Mouse (Mus musculus) inflammation-experienced regulatory T-cells, adult 6 months (primary cell): ENCODE results near the gene Cd320. TPM values are rescaled to one million over a fixed set of nuclear protein-coding genes. Genes with fewer than 3 reads are reported as not detected.
"Not testable (repeated sequence)": the region's sequence is repeated elsewhere in the genome, so short reads cannot be mapped to it uniquely, and the experiment has no call there.

Experiments used
- ATAC-seq: one replicate; pipeline ENCODE4 v1.8.0; 2017
- polyA plus RNA-seq, 3 experiments: library from polyadenylated mRNA; unstranded; fragments of 100-300 nt; shearing (Covaris generic); gene quantifications; one replicate each; pipeline ENCODE4 v1.2.1; 2017

The Cd320 gene
- 10 to 100 TPM; 11.2 to 11.6 (median 11.2) TPM for polyA plus RNA-seq

DNA sequence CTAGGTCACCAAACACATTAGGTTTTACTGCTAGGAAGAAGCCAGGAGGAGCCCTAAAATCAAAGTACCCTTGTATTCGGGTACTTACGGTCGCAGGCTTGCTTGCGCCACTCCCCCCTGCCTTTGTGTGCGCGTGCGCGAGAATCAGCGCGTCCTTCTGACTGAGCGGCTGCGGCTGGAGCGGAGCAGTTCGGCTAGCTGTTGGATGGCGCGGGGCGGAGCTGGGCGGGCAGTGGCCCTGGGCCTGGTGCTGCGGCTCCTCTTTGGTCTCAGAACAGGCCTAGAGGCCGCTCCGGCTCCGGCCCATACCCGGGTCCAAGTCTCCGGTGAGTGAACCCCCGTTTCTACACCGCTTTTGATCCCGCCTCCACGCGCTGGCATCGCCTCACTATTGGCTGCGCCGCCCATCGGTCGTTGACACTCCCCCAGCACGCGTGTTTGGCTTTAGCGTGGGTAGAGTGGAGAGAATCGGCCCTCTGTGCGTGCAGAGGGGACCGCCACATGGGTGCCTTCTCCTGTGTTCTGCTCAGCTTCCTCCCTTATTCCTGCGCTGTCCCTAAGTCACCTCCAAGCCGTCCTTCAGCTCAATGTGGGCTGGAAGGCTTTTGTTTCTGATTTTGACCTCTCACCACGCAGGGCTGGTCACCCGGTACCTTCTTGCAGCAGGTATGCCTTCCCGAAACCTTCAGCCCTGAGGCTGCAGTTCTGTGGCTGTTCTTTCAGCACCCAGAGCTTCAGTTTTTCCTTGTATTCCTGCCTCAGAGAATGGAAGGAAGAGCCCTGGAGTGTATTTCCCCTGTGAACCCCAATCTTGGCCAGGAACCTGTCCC is at the start of gene Cd320:
Gene Cd320 (plus strand): TSS at position 126 of the 830 bp plus-strand sequence.
- peak; percentile 94 for ATAC-seq

DNA sequence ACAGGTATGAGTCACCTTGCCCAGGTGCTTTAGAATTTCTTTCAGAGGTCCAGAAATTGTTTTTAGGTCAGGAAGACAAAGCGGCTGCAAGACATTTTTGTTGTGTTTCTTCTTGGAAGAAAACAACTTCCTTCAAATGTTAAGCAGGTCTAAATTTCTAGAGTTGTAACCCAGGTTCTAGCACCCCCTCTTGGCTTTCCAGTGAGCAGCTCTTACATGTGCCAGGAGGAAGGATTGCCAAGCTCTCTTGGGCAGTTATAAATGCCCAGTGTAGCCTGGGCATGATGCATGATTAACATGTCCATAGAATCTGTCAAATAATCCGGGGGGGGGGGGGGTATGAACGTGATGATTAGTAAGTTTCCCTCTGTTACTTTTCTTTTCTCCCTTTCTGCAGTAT is 44.6 kb upstream of the Cd320 start:
- no peak for ATAC-seq

DNA sequence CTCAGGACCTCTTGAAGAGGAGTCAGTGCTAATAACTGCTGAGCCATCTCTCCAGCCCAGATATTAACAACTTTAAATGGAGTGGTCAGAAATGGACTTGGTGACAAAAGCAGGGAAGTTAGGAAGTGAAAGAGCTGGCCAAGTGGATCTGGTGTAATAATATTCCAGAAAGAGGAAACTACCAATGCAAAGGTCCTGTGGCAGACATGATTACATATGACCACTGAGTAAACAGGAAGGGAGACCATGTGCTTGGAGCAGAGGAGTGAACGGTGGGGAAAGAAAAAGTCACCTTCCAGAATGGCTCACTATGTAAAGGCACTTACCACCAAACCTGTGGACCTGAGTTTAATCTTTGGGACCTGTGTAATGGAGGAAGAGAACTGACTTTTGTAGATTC is 43.6 kb upstream of the Cd320 start:
- no peak for ATAC-seq

DNA sequence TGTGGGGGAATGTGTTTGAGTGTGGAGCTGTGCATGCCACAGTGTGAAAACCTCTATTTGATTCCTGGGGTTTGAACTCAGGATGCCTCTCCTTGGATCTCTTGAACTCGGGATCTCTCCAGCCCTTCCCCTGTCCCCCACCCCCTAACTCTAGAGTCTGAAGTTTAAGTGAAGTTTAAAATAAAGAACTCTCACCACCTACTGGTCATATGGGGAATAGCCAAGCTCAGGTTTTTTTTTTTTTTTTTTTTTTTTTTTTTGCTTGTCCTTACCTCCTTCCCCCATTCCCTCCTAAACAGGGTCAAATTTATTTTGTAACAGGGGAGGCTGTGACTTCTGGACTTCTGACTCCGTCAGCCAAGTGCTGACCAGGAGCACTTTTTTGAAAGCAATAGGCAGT is 40.7 kb upstream of the Cd320 start:
- ATAC-seq: no peak

DNA sequence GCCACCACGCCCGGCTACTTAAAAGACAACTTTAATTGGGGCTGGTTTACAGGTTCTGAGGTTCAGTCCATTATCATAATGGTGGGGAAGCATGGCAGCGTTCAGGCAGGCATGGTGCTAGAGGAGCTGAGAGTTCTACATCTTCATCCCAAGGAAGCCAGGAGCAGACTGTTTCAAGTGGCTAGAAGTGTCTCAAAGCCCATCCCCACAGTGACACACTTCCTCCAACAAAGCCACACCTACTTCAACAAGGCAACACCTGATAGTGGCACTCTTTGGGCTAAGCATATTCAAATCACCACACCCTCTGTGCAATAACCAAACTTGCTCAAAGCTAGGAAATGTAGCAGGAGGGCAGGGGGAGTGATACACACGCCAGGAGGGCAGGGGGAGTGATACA is 38.7 kb upstream of the Cd320 start:
- ATAC-seq: no peak

DNA sequence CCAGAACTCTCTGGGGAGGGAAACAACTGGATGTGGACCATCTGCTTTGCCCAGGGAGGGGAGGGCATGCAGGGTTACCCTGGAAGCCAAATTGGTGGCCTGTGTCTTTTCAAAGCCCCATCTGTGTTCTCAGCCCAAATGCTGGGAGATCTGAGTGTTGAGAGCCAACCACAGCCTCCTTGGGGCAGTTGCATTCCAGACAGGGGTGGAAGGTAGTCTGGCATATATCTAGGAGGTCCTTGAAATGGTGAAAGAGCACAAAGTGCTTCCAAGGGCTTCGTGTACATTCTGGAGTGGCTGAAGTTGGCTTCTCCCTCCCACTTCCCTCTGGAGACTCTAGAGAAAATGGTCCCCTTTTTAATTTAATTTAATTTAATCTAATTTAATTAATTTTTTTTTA is 38.1 kb upstream of the Cd320 start:
- ATAC-seq: no peak

DNA sequence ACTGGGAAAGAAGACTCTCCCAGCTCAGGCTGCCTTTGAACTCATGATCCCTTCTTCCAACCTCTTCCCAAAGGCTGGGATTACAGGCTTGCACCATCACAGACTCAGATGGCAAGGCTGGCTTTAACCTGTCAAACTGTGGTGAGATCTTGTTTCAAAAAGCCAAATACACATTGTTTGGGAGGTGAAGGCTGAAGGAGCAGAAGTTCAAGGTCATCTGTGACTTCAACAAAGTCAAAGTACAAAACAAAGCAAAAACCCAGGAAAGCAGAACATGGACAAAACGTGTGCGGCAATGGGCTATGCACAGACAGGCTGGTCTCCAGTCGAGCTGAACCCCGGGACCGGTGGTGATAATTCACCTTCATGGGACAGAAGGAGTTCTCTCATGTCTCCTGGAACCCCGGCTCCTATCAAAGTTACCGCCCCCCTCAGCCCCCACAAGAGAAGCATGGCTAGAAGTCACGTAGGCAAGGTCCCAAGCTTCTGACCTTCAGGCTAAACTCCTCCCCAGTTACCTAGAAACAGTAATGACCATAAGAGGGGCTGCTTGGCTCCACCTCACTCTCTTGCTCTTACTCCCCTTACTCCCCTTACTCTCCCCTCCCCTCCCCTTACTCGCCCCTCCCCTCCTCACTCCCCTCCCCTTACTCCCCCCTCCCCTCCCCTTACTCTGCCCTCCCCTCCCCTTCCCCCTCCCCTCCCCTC is 35.6 kb upstream of the Cd320 start:
- ATAC-seq: no peak

DNA sequence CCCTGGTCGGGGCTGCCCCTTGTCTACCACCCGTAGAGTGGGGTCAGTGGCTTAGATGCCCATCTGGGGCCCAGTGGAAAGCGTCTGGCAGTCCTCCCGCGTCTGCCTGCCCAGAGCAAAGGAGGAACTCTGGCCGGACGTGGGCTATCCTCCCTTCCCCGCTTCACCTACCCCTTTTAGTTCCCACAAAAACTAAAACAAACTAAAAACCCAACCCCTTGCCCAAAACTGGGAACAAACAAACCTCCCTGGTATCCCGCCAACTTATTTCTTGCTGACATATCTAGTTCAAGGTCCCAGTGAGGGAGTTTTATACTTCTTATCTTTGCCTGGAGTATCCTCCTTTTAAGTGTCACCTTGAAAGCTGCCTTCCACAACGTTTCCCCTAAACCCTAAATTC is 34.7 kb upstream of the Cd320 start:
- no peak for ATAC-seq

DNA sequence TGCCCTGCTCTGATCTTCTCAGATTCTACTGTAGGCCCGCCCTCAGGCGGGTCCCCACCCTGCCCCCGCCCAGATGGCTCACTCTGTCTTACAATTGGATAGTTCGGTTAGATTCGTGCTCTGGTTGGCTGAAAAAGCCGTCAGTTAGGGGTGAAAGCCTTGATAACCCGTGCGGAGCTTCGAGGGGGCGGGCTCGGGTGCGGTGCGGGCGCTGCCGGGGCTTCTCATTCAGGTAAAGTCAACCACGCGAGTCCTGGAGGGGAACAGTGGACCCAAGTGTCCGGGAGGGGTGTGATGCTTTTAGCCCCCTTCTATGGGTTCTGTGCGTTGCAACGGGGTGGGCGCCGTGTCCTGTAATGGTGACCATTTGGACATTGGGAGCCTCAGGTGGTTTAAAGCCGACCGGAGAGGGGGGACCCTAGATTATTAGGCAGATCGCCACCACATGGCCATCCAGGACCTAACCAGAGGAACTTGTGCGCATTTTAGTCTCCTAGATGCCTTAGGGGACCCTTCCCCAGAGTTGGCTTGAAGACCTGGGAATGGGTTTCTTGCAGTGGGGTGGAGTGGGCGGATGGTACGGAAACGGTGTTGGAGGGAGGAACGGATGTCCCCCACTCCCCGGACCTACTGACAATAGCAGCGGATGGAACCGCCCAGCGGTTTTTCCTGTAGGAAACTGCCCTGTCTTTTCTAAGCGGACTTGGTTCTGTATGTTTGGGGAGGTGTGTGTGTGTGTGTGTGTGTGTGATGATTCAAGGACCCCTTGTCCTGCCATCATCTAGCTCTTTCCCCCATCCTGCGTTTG is 32.4 kb upstream of the Cd320 start, which contains the start of gene Kank3:
Gene Kank3 (plus strand): TSS at position 186 of the 808 bp plus-strand sequence.
- ATAC-seq: peak; percentile 88

DNA sequence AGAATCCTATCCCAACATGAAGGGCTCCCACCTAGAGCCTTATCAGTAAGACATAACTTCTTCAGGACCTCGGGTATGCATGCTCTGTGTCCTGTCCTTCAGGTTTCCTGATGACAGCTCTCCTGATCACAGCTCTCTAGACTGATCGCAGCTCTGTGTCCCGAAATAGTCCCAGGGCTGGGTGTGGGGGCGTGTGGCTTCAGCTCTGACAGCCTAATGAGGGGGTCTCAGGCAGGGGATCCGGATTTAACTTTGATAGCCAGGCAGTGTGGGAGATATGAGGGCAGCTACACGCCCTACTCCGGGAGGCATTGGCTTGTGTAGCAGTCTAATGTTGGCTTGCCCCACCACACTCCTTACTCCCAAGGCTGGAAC is 31.8 kb upstream of the Cd320 start:
- no peak for ATAC-seq

DNA sequence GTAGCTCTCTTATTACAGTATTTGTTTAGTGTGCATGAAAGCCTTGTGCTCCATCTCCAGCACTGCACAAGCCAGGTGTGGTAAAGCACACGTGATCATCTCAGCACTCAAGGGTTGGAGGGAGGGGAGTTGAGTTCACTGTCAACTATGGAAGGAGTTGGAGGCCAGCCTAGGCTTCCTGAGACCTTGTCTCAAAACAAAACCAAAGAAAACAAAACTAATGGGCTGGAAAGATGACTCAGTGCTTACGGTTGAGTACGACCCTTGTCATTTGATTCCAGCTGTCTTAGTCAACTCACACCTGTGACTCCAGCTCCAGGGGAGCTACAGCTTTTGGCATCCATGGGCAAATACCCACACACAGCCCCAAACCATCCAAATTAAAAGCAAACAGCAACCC is 30.4 kb upstream of the Cd320 start:
- no peak for ATAC-seq

DNA sequence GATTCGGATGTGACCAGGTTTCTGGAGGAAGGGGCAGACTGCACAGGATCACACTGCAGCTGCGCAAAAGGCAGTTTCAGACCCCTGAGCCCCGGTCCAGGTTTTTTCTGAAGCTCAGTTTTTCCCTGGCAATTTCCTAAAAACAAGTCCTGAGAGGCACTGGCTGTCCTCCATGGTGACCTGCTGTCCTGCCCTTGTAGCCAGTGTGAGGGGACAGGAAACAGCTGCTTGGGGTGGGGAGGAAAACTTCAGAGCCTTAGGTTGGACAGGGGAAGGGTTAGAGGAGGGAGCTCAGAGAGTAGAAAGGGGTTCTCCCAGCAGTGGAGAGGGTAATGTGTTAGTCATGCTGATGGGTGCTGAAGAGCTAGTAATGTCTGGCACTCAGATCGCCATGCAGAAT is 29.9 kb upstream of the Cd320 start:
- ATAC-seq: no peak

DNA sequence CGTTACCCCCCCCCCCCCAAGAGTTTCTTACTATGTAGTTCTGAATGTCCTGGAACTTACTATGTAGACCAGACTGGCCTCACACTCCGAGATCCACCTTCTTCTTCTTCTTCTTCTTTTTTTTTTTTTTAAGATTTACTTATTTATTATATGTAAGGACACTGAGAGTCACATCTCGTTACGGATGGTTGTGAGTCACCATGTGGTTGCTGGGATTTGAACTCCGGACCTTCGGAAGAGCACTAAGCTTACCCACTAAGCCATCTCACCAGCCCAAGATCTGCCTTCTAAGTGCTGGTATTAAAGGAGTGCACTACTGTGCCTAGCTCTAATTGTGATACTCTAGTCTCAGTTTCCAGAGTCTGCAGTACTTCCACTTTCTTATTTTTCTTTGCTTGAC is 27.5 kb upstream of the Cd320 start:
- ATAC-seq: no peak

DNA sequence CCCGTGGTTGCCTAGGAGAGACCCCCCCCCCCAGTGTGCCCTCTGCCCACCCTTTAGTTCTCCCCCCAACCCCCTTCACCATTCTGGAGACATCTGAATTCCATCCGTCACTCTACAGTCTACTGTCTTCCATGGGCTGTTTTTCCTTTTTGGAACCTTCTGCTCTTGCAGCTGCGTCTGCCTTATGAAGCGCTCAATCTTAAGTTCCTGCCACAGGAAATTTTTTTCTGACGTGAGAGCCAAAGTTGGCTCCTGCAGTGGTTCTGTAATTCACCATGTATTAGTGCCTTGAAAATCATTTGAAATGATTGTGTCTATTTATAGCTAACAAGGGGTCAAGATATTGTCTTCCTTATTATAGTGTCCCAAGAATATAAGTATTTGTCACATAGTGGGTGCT is 26.3 kb upstream of the Cd320 start:
- ATAC-seq: no peak

DNA sequence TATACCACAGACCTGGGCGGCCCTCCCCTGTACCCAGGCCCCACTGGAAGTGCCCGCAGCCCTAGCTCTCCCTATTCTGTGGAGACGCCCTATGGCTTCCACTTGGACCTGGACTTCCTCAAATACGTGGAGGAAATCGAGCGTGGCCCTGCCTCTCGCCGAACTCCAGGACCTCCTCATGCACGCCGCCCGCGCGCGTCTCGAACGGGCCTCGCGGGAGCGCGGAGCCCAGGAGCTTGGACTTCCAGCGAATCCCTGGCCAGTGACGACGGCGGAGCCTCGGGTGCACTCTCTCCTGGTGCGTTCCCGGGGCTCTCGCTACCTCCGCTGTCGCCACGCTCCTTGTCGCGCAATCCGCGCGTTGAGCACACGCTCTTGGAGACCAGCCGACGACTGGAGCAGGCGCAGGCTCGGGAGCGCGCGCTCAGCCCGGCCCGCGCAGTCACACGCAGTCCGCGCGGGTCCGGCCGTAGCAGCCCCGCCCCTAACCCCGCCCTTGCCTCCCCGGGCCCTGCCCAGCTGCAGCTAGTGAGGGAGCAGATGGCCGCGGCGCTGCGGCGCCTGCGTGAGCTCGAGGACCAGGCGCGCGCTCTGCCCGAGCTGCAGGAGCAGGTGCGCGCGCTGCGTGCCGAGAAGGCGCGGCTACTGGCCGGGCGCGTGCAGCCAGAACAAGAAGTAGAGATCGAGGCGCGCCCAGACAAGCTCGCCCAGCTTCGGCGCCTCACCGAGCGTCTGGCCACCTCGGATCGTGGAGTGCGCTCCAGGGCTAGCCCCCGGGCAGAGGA is 25.5 kb upstream of the Cd320 start:
- ATAC-seq: peak; percentile 78

DNA sequence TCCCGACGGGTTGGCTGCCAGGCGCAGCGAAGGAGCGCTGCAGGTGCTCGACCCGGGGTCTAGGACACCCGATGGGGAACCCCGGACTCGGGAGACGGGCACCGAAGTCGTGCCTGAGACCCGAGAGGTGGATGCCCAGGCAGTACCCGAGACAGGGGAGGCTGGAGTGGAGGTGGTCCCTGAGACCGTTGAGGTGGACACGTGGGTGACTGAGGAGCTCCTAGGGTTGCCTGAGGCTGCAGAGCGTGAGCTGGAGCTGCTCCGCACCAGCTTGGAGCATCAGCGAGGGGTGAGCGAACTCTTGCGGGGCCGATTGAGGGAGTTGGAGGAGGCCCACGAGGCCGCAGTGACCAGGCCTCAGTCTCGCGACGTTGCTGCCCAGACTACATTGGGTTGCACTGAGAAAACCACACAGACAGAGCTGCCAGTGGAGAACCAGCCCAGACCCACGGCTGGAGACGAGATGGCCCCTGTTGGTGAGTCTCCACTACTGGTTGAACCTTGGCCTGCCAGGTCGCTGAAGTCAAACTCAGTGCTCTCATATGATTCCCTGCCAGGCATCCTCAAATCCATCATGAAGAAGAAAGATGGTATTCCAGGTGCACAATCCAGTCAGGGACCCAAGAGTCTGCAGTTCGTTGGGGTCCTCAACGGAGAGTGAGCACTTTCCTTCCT is 24.8 kb upstream of the Cd320 start:
- no peak for ATAC-seq

DNA sequence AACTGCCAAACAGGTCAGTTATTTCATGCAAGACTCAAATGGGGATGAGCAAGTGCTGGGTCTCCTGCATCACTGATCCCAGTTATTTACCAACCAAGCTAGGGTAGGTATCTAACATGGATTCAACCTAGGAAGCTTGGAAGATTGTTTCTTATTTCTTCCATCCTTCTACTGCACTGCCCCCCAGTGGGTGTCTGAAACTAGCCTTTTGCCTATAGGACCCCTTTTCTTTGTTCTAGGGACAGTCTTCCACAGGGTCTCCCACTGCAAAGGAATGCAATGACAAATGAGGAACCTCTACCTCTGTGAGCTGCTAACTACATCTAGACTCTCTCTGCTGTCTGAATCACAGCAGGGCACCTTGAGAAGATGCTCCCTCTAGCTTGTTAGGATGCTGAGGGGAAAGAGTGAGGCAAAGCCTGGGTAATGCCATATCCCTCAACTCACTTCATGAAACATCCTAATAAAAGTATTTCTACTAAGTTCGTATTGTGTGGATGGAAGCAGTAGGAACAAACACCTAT is 20.4 kb upstream of the Cd320 start:
- no peak for ATAC-seq

DNA sequence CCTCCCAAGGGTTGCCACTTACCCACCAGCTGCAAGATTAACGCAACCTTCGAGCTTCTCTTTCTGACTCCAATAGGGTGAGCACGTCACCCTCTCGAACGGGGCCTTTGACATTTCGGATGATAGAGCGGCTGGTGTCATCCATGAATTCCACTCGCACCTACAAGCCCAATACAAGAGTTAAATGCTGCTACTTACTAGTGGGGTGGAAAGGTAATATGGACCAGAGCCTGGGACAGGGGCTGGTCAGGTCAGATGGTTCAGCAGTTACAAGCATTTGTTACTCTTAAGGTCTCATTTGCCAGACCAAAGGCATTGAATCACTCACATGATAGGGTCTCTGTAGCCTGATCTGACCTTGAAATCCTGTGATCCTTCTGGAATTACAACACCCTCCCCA is 19.7 kb upstream of the Cd320 start:
- ATAC-seq: not testable (repeated sequence)

DNA sequence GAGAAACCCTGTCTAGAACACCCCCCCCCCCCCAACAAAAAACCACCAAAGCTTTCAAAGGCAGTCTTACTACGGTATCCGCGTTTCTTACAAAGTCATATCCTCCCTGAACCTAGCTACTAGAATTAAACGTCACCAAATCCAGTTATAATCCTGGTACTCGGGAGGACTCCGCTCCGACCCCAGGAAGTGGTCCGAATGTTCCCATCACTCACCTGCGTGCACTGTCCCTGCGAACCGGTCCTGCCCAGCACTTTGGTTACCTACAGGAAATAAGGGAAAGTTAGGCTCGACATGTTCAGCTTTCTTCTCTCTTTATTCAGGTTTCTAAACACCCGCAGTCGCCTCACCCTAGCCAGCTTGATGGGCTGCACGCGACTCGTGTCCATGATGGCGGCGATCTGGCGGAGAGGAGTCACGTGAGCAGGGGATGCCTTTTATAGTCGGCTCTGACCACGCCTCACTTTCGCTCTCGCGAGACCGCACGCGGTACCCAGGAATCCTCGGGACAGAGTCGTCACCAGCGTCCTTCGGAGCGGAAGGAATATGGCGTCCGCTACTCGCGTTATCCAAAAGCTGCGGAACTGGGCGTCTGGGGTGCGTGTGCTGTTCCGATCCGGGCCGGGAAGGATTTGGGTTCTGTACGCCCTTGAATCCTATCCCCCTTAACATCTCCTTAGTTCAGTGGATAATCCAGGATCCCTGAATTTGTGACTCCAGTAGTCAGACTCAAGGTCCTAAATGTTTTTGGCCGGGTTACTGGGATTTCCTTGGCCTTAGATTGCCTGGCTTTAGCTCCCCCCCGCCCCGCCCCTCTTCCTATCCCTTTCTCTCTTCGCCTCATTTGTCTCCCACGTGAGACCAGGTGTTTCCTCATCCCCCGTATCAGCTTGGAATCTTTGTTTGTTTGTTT is 18.6 kb upstream of the Cd320 start, which contains the start of the genes Rps28 and Ndufa7:
Gene Rps28 (minus strand): TSS at position 479 of the 913 bp plus-strand sequence.
Gene Ndufa7 (plus strand): TSS at position 489 of the 913 bp plus-strand sequence.
- ATAC-seq: peak; percentile 97

DNA sequence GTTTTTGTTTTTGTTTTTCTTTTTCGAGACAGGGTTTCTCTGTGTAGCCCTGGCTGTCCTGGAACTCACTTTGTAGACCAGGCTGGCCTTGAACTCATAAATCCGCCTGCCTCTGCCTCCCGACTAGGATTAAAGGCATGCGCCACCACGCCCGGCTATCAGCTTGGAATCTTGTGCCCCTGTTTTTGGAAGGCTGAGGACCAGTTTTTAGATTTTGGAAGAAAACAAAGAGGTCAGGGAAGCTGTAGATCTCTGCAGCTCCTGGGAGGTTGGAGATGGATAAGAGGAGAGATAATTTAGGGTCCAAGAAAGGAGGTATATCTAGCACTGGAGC is 17.9 kb upstream of the Cd320 start:
- ATAC-seq: not testable (repeated sequence)
